Mouse (Mus musculus): ENCODE results near the gene Rhobtb1.

- no peak for TF ChIP-seq CTCF (conservative IDR thresholded peaks at IDR 0.05; ENCODE audit: low read length)
- TF ChIP-seq NANOG (IDR thresholded peaks at IDR 0.05; ENCODE audit: borderline replicate concordance, low read length), result no peak
Measured at GRCm38 (mm10) chr10:69165847-69166246, 14.6 kb downstream of the Rhobtb1 start.
